Mouse (Mus musculus): ENCODE data around the gene Crybb1. TPM values are rescaled to one million over a fixed set of nuclear protein-coding genes. Genes with fewer than 3 reads are reported as not detected.

Gene Crybb1
- polyA plus RNA-seq, 1 experiment from 2014 or later = not detected

GRCm38 (mm10) chr5:112277906-112278470, 22.4 kb downstream of the Crybb1 start:
- TF ChIP-seq CTCF (IDR thresholded peaks at IDR 0.05) = no peak
- DNase-seq (ENCODE audit: low read depth, low spot score) (no peak), ATAC-seq (no peak)
- H3K27me3 ChIP-seq = no peaks in the 10 kb centered on the region
- in situ Hi-C loops (cut with MboI; ENCODE audit: low pct_unique_long_range_greater_than_20kb) = loop anchor here (25.0 kb wide), 1 partner anchor 1609 kb away; no protein-coding TSS in a partner anchor
- ChIA-PET POLR2A (interaction anchor here (0.7 to 2.0 kb wide), 5 partner anchors 14 to 50 kb away, joined by 3 to 6 read pairs (median 4); no protein-coding TSS in a partner anchor), CTCF (interaction anchor here (1.6 kb wide), 1 partner anchor 57 kb away, joined by 4 read pairs; no protein-coding TSS in a partner anchor)

GRCm38 (mm10) chr5:112279181-112280021, 23.8 kb downstream of the Crybb1 start:
- POLR2A ChIA-PET = interaction anchor here (0.5 to 2.0 kb wide), 7 partner anchors 12 to 484 kb away, joined by 3 to 6 read pairs (median 4); no protein-coding TSS in a partner anchor
- in situ Hi-C loops (cut with MboI; ENCODE audit: low pct_unique_long_range_greater_than_20kb) = loop anchor here (5.0 to 25.0 kb wide), 2 partner anchors 43 to 1608 kb away; no protein-coding TSS in a partner anchor
- no peaks in the 10 kb centered on the region for H3K27me3 ChIP-seq
- ATAC-seq (peak; percentile 22), DNase-seq (ENCODE audit: low read depth, low spot score) (no peak)
- CTCF ChIA-PET = interaction anchor here (1.0 to 1.6 kb wide), 6 partner anchors 8 to 56 kb away, joined by 3 to 4 read pairs (median 3); no protein-coding TSS in a partner anchor
- TF ChIP-seq CTCF (IDR thresholded peaks at IDR 0.05) = no peak

- DNase-seq (ENCODE audit: low read depth, low spot score) (no peak), ATAC-seq (no peak)
- in situ Hi-C loops (cut with MboI; ENCODE audit: low pct_unique_long_range_greater_than_20kb) = loop anchor here (5.0 to 25.0 kb wide), 2 partner anchors 42 to 1607 kb away; no protein-coding TSS in a partner anchor
- H3K27me3 ChIP-seq = no peaks in the 10 kb centered on the region
- POLR2A ChIA-PET = interaction anchor here (0.5 to 1.7 kb wide), 6 partner anchors 11 to 485 kb away, joined by 3 to 5 read pairs (median 4); no protein-coding TSS in a partner anchor
- TF ChIP-seq CTCF (IDR thresholded peaks at IDR 0.05) = no peak
- CTCF ChIA-PET = interaction anchor here (1.1 to 1.6 kb wide), 3 partner anchors 9 to 50 kb away, joined by 3 read pairs; no protein-coding TSS in a partner anchor
These were observed 24.5 kb downstream of the Crybb1 start for GRCm38 (mm10) chr5:112280151-112280550.

- TF ChIP-seq CTCF (IDR thresholded peaks at IDR 0.05) = no peak
- DNase-seq (ENCODE audit: low read depth, low spot score) (peak; percentile 89), ATAC-seq (peak; percentile 42)
- CTCF ChIA-PET = interaction anchor here (1.1 to 1.6 kb wide), 3 partner anchors 10 to 49 kb away, joined by 3 read pairs; no protein-coding TSS in a partner anchor
- H3K27me3 ChIP-seq = no peaks in the 10 kb centered on the region
- POLR2A ChIA-PET = interaction anchor here (0.6 to 1.7 kb wide), 3 partner anchors 39 to 81 kb away, joined by 3 to 5 read pairs (median 5); no protein-coding TSS in a partner anchor
- in situ Hi-C loops (cut with MboI; ENCODE audit: low pct_unique_long_range_greater_than_20kb) = loop anchor here (5.0 to 25.0 kb wide), 2 partner anchors 41 to 1606 kb away; no protein-coding TSS in a partner anchor
These were observed 25.4 kb downstream of the Crybb1 start for GRCm38 (mm10) chr5:112280863-112281660.

GRCm38 (mm10) chr5:112281676-112282075, 26.1 kb downstream of the Crybb1 start:
- no peak for TF ChIP-seq CTCF (IDR thresholded peaks at IDR 0.05)
- no peak for ATAC-seq
- ChIA-PET CTCF (interaction anchor here (1.3 kb wide), 1 partner anchor 31 kb away, joined by 3 read pairs; no protein-coding TSS in a partner anchor), POLR2A (interaction anchor here (1.1 to 1.7 kb wide), 2 partner anchors 38 to 42 kb away, joined by 3 to 5 read pairs; no protein-coding TSS in a partner anchor)
- in situ Hi-C loops (cut with MboI; ENCODE audit: low pct_unique_long_range_greater_than_20kb) = loop anchor here (5.0 to 25.0 kb wide), 2 partner anchors 41 to 1606 kb away; no protein-coding TSS in a partner anchor
- no peak for DNase-seq (ENCODE audit: low read depth, low spot score)
- H3K27me3 ChIP-seq = no peaks in the 10 kb centered on the region

- no peaks in the 10 kb centered on the region for H3K27me3 ChIP-seq
- in situ Hi-C loops (cut with MboI; ENCODE audit: low pct_unique_long_range_greater_than_20kb) = loop anchor here (5.0 to 25.0 kb wide), 2 partner anchors 40 to 1605 kb away; no protein-coding TSS in a partner anchor
- ChIA-PET POLR2A (interaction anchor here (1.1 kb wide), 1 partner anchor 42 kb away, joined by 3 read pairs; no protein-coding TSS in a partner anchor), CTCF (interaction anchor here (1.3 kb wide), 1 partner anchor 31 kb away, joined by 3 read pairs; no protein-coding TSS in a partner anchor)
- ATAC-seq (no peak), DNase-seq (ENCODE audit: low read depth, low spot score) (no peak)
- TF ChIP-seq CTCF (IDR thresholded peaks at IDR 0.05) = no peak
These were observed 26.6 kb downstream of the Crybb1 start for GRCm38 (mm10) chr5:112282123-112282779.

- DNase-seq (ENCODE audit: low read depth, low spot score) = no peak
- in situ Hi-C loops (cut with MboI; ENCODE audit: low pct_unique_long_range_greater_than_20kb) = loop anchor here (5.0 to 25.0 kb wide), 2 partner anchors 39 to 1604 kb away; no protein-coding TSS in a partner anchor
- no peaks in the 10 kb centered on the region for H3K27me3 ChIP-seq
- no peak for TF ChIP-seq CTCF (IDR thresholded peaks at IDR 0.05)
- ChIA-PET POLR2A (no interaction called here), CTCF (no interaction called here)
- no peak for ATAC-seq
These were observed 27.3 kb downstream of the Crybb1 start for GRCm38 (mm10) chr5:112282780-112283482.

GRCm38 (mm10) chr5:112283543-112284202, 28.1 kb downstream of the Crybb1 start:
- ATAC-seq (no peak), DNase-seq (ENCODE audit: low read depth, low spot score) (no peak)
- no peaks in the 10 kb centered on the region for H3K27me3 ChIP-seq
- no peak for TF ChIP-seq CTCF (IDR thresholded peaks at IDR 0.05)
- CTCF ChIA-PET = no interaction called here
- POLR2A ChIA-PET = interaction anchor here (1.2 kb wide), 1 partner anchor 11 kb away, joined by 3 read pairs; no protein-coding TSS in a partner anchor
- in situ Hi-C loops (cut with MboI; ENCODE audit: low pct_unique_long_range_greater_than_20kb) = loop anchor here (5.0 to 25.0 kb wide), 2 partner anchors 39 to 1604 kb away; no protein-coding TSS in a partner anchor

Measured in Patski (cell line).